Mouse (Mus musculus) adrenal gland, adult 2 months (tissue): ENCODE results near the gene Hdac9. TPM values are rescaled to one million over a fixed set of nuclear protein-coding genes. Genes with fewer than 3 reads are reported as not detected.

Experiments
- DNase-seq: peaks from one replicate; pipeline ENCODE4 v3.0.0; 2021
- polyA plus RNA-seq: library from polyadenylated mRNA; depleted of rRNA; stranded (reverse); fragments of >200 nt; gene quantifications from 2 replicates; pipeline ENCODE4 v1.2.3, GENCODE M21; 2012
- total RNA-seq, 2 experiments: library from RNA; stranded (reverse); gene quantifications; 2 replicates each; pipeline ENCODE4 v1.2.3; 2021

The Hdac9 gene
- total and polyA plus RNA-seq, 3 experiments, result 0.15 to 1.6 (median 0.95) TPM

DNA sequence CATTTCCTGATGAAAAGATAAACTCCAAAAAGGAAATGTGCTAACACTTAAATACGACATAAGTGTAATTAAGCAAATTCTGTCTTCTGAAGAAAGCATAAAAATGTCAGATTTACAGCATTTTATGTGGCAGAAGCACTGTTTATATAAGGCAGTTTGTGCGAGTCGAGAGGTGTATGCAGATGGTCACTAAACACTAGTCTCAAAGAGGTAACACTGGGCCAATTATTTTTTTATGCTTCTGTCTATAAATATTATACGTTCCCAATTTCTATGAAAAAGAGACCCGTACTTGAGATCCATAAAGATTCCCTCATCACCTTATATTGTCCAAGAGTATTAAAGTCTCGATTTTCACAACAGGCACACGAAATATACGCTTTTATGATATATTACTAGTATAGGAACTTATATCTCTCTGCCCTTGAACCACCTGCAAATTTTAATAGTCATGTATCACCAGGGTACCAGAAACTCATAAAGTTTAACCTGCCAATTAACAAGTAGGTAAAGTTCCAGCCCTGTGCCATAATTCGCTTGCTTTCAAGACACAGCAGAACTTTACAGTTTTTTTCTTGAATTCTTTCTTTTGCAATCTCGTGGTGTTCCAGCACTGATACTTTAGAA lies 322.6 kb downstream of the Hdac9 start:
- no peak for DNase-seq

DNA sequence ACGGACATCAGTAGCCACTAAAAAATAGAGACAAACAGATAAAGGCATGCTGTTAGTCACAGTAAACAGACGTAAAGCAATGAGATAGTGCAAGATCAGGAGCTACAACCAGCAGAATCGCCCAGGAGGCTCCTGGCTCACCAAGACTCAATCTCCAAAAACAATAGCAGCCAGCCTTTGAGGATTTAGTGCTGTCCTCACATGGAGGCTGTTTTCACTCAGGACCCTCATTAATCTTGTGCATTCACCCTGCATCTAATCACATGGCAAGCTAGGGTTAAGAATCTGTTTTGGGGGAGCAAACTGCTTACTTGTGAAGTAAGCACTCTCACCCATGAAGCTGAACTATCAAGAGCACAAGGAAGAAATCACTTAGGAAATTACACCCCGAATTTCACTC lies 329.7 kb downstream of the Hdac9 start:
- DNase-seq, result no peak

GRCm38 (mm10) chr12:34582522-34582921 lies 334.4 kb downstream of the Hdac9 start:
- DNase-seq, result no peak

DNA sequence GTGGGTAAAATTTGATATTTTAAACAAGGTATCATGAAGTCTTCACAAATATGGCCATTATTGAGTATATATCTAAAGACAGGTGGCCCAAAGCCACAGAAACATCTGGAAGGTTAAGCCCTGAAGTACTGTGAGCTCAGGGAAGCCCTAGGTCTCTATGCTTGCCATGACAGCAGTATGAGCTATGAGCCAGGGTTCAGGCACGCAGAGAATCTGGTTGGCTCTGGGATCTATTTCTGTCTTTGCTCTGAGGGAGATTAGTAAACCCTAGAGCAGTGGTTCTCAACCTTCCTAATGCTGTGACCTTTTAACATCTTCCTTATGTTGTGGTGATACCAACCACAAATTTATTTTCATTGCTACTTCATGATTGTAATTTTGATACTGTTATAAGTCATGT lies 337.7 kb downstream of the Hdac9 start:
- no peak for DNase-seq

- DNase-seq, result no peak
These were observed 345.8 kb downstream of the Hdac9 start for GRCm38 (mm10) chr12:34571069-34571468.

GRCm38 (mm10) chr12:34569472-34569871 lies 347.4 kb downstream of the Hdac9 start:
- DNase-seq, result no peak

GRCm38 (mm10) chr12:34569052-34569451 lies 347.8 kb downstream of the Hdac9 start:
- DNase-seq, result no peak

GRCm38 (mm10) chr12:34562331-34562730 lies 354.6 kb downstream of the Hdac9 start:
- no peak for DNase-seq

- no peak for DNase-seq
These were observed 357.9 kb downstream of the Hdac9 start for GRCm38 (mm10) chr12:34559001-34559400.

DNA sequence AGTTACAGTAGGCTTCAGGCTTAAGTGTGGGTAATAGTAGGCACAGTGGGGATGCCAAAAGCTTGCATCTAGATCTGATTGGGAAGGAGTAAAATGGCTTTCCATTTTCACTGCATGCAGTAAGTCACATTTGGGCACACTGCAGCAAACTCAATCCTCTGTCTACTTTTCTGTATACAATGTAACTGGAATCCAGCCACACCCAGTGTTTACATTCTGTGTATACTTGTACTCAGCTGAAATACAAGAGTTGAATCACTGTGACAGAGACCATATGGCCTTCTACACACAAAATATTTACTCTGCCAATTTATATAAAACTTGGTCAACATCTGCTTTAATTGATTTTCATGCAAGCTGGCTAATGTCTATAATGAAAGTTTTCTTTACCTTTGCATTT lies 362.1 kb downstream of the Hdac9 start:
- no peak for DNase-seq

- no peak for DNase-seq
These were observed 366.6 kb downstream of the Hdac9 start for GRCm38 (mm10) chr12:34550268-34550667.

DNA sequence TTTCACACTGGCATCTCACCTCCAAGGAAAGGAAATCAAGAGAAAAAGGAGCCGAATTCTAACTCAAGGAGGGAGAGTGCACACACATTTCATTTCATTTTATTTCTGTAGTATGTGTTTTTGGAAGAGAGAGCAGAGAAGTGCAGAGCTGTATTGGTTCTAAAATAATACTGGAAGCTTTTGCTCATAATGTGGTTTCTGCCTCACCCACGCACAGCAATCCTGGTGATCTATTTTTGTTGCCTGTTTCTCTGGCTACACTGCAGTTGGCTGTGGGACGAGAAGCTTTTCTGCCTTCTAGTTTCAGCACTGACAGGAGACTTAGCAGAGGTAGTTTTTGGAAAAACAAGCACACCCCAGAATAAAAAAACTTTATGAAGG lies 387.7 kb downstream of the Hdac9 start:
- no peak for DNase-seq

DNA sequence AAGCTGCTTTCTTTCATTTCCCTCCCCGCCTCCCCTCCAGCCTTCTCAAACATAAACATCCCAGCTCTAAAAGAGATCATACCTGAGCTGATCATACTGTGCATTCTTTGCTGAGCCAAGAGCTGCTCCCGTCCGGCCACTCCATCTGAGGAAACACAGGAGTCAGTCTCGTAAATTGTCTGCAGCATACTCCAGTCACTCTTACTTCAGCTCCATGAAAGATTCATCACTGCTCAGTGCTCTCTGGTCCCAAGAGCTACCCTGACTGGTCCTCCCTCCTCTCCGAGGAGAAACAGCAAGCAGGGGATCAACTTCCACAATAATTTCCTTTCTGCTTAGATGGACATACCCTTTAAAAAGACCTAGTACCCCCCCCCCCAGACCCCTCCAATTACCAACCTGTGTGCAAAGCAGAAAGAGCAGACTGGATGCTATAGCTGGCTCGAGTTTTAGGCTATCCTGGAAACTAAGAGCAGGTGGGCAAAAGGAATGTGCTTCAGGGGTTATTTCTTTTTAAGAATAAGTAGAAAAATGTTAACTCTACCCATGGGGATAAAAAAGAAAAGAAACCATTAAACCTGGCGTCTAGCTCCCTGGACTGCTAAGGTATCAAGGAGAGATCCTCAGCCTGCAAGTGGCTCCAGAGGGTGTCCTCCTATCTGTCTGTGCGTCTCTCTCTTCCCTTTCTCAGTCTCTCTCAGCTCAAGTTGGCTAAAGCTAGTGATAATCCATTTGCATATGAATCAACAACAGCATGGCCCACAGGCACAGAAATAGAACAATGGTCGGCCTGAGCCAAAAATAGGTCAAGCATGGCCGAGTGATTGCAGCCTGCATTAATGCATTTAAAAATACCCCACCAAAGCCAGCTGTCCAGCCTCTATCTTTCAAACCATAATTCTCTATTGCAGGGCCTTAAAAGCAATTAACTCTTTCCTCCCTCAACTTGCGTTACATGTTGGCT lies 388.4 kb downstream of the Hdac9 start:
- DNase-seq, result no peak

GRCm38 (mm10) chr12:34527761-34528160 lies 389.1 kb downstream of the Hdac9 start:
- no peak for DNase-seq

DNA sequence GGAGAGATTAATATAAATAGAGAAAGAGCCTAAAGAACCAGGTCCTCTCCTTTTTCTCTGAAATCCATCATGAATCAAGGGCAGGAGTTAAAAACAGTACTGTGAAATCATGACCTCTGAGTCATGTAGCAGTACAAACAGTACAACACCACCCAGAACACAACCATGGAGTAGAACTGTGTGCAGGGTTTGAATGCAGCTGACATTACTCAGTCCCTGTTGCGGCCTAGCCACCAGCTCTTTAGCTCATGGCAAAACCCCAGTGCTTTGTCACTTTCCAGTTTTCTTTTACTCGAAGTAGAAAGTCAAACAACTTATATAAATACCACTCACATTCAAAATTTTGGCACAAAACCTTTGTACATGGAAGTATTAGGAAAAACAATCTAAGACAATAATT lies 395.4 kb downstream of the Hdac9 start:
- peak; percentile 18 for DNase-seq

DNA sequence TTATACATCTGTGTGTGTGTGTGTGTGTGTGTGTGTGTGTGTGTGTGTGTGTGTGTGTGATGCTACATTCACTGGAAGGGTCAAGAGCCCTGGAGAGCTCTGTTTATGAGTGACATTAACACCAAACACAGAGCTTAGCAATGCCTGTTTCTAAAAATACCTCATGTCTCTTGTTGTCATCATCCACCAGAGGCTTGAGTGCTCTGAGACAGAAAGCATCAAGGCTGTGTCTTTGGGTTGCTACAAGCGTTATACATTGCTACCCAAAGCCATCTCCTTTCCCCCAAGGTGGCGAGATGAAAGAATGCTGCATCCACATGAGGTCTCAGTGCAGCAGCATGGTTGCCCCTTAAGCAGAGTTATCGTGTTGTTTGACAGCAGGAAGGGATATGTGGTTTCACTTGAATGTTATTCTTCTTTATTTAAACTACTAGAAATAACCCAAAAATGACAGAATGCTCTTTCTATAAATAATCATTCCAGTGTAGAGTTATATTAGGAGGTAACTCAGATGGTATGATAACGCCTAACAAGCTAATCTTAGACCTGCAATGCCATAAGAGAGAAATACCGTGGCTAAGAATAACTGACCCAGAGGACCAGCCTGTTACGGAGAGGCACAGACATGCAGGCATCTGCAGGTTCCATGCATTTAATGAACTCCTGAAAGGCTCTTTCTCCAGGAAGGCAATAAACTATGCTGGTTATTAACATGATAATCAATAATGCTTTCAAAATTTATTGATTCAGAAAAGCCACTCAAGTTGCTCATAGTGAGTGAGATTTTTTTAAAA lies 399.9 kb downstream of the Hdac9 start:
- no peak for DNase-seq

DNA sequence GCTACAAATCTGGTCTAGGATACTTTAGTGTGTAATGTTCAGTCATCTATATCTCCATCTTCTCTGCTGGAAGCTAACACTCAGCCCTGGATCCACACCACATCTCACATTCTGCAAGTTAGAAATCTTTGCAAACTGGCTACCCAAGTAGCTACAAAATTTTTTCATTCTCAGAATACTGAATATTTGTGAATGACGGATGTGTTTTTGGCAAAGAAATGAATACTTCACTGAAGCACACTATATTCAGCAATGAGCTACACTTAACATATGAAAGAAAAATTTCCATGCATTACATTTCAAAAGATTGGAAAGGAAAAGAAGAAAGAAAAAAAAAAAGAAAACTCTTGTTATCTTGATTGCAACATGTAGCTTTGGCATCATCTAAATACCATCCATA lies 410.6 kb downstream of the Hdac9 start:
- DNase-seq, result no peak

DNA sequence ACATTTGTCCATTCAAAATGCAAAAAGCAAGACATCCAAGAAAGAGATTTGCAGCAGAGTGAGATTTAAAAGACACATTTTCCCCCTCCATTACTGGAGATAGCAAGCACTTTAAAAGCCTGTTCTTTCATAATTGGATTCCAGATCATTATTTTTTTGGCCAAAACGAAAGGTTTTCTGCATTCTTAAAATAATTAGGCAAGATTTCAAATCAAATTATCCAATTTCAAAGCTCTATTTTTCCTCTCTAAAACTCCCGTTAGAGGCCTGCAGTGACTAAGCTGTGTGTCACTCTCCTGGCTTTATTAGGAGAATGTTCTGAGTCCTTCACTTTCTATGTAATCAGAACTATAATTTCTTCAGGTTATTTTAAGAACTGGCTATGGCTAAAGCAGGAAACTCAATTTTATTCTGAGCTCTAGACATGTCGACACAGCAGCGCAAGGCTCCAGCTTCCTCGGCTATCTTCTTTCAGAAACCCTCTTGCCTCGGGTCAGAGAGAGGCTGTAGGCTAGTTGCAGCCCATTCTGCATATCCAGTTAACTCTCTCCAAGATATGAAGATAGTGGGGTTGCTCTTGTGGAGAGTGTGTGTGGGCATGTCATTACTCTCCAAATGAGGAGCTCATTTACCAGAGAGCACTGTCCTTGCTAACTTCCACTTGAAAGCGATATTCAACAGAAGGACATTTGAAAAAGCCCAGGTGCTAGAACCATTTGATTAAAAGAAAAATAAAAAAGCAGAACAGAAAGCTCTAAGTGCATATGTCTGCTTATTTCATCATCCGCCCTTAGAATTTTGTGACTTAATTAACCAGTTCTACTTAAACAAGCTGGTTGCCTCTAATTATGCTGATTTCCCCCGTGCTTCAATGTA lies 417.9 kb downstream of the Hdac9 start:
- no peak for DNase-seq

DNA sequence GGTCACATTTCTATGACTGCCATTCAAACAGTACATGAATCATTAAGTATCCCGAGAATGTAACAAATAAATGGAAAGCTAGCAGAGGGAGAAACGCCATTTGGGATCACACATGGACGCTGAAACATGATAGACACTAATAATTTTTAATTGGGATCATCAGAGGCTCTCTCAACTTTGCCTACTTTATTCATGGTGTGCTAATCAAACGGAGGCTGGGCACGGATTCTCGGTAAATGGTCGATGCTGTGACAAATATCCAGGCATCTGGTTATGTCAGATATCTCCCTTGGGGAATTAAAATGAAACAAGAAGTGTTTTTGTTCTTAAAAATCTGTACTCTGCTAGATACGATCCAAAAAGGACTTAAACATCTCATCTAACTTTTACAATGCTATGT lies 418.6 kb downstream of the Hdac9 start:
- DNase-seq, result no peak

DNA sequence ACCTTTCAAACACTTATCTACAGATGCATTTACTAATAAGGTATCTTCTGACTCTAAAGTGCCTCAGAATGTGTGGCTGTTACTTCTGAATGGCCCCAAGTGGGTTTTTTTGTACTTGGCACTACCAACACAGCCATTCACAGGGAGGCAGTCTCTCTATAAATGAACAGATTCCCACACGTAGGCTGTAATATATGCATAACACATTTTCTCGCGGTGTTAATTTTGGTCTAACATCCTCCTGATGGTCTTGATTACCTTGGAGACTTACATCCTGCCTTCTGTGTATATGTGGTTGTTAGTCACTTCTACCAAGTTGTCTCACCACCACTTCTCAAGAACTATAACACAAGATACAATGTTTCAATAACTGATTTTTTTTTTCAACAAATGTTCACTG lies 419.2 kb downstream of the Hdac9 start:
- DNase-seq, result no peak

DNA sequence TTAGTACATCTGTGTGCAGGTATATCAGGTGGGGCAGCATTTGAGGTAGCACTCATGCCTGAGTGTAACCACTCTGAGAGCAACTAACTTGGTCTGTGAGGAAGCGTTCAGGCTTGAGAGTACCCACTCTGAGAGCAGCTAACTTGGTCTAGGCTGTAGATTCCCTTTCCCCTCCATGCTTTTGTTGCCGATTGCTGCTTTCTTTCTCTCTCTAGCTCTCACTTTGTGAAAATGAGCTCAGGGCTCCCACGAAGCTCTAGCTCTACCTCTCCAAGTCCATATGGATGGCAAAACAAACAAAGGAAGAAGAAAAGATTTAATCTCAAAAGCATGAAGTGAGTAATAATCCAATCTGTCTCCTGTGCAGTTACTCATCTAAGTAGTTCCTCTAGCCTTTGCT lies 421.0 kb downstream of the Hdac9 start:
- DNase-seq, result no peak

GRCm38 (mm10) chr12:34489629-34490028 lies 427.3 kb downstream of the Hdac9 start:
- DNase-seq, result no peak
